Mouse (Mus musculus) stomach, embryonic 15.5 days (tissue): ENCODE data around the gene Gclm. TPM values are rescaled to one million over a fixed set of nuclear protein-coding genes. Genes with fewer than 3 reads are reported as not detected.
"Not testable (repeated sequence)": the region's sequence is repeated elsewhere in the genome, so short reads cannot be mapped to it uniquely, and the experiment has no call there.

Experiments used
- ATAC-seq: fragments of 200-750 bp; cut with Nextera tagmentation; 2 replicates; pipeline ENCODE4 v1.8.0; 2017; ENCODE audit warnings: low read depth, moderate number of reproducible peaks, moderate TSS enrichment; ENCODE audit not compliant: insufficient read depth, low FRiP score
- H3K27ac ChIP-seq: fragments of 300-500 bp; sonication (generic); 2 replicates; pipeline ENCODE4 v1.5.1; 2015; ENCODE audit warnings: mild to moderate bottlenecking, inconsistent platforms
- H3K27me3 ChIP-seq: fragments of 300-500 bp; sonication (generic); replicated peaks from 2 replicates; pipeline ENCODE4 v1.6.1; 2015; ENCODE audit warnings: inconsistent platforms
- H3K36me3 ChIP-seq: fragments of 300-500 bp; sonication (generic); 2 replicates; pipeline ENCODE4 v1.6.1; 2015; ENCODE audit warnings: inconsistent platforms
- H3K4me1 ChIP-seq: fragments of 300-500 bp; sonication (generic); 2 replicates; pipeline ENCODE4 v1.6.1; 2015; ENCODE audit warnings: inconsistent platforms
- H3K4me2 ChIP-seq: fragments of 300-500 bp; sonication (generic); 2 replicates; pipeline ENCODE4 v1.6.1; 2015; ENCODE audit warnings: mild to moderate bottlenecking, inconsistent platforms
- H3K4me3 ChIP-seq: fragments of 300-500 bp; sonication (generic); replicated peaks from 2 replicates; pipeline ENCODE4 v1.5.1; 2015; ENCODE audit warnings: inconsistent platforms
- H3K9ac ChIP-seq: fragments of 300-500 bp; sonication (generic); 2 replicates; pipeline ENCODE4 v1.6.1; 2015; ENCODE audit warnings: inconsistent platforms
- H3K9me3 ChIP-seq: fragments of 300-500 bp; sonication (generic); 2 replicates; pipeline ENCODE4 v1.6.1; 2016; ENCODE audit warnings: inconsistent platforms
- WGBS: fragments of 180-500 bp; shearing (Covaris S2); methylation state at CpG from one replicate; pipeline ENCODE4 v1.1.7; 2015; 5-methylcytosine and 5-hydroxymethylcytosine counted together
- polyA plus RNA-seq: library from polyadenylated mRNA; unstranded; fragments of >200 nt; fragmentation: Nextera tagmentation; extraction: Ambion mirVana; gene quantifications from 2 replicates; pipeline ENCODE4 v1.2.1, GENCODE M21; 2015

Gclm gene
- polyA plus RNA-seq, 1 experiment from 2014 or later = 119 TPM

GRCm38 (mm10) chr3:122244759-122245158 lies 598 bp upstream of the Gclm start:
- WGBS = 48% methylated on average over 6 of the region's 6 CpGs
- Histone ChIP-seq H3K9ac (no peak overlapping the region), H3K9me3 (no peaks in the 10 kb centered on the region), H3K27me3 (no peaks in the 10 kb centered on the region), H3K36me3 (no peaks in the 10 kb centered on the region), H3K27ac (peak overlapping the region; percentile 18; the same call in 1 of the 2 replicates), H3K4me2 (peak overlapping the region; percentile 82), H3K4me1 (peaks cover 17% of the 10 kb centered on the region; the same call in 1 of the 2 replicates), H3K4me3 (peak overlapping the region; percentile 93)
- ATAC-seq = no peak

DNA sequence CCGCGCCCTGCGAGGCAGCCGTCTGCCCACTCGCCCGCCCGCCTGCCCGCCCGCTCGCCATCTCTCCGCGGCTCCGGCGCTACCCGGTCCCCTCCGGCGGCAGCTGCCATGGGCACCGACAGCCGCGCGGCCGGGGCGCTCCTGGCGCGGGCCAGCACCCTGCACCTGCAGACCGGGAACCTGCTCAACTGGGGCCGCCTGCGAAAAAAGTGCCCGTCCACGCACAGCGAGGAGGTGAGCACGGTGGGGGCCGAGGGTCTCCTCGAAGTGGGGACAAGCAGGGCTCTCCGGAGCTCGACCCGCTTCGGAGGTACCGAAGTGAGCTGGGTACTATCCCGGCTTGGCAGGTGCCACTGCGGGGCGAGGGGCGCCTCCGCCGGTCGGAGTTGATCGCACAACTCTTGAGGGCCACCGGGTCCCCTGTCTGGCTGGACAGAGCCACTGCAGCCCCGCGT lies 548 bp downstream of the Gclm start:
- peak overlapping the region; percentile 82 for H3K9ac ChIP-seq
- H3K4me3 ChIP-seq = peak overlapping the region; percentile 93
- H3K27ac ChIP-seq = peak overlapping the region; percentile 92
- no peaks in the 10 kb centered on the region for H3K9me3 ChIP-seq
- H3K4me2 ChIP-seq = peak overlapping the region; percentile 82
- no peaks in the 10 kb centered on the region for H3K27me3 ChIP-seq
- no peaks in the 10 kb centered on the region for H3K36me3 ChIP-seq
- ATAC-seq = peak; percentile 10; the same call in 1 of the 2 replicates
- peaks cover 17% of the 10 kb centered on the region; the same call in 1 of the 2 replicates for H3K4me1 ChIP-seq
- under 1% methylated on average over 50 of the region's 50 CpGs for WGBS

DNA sequence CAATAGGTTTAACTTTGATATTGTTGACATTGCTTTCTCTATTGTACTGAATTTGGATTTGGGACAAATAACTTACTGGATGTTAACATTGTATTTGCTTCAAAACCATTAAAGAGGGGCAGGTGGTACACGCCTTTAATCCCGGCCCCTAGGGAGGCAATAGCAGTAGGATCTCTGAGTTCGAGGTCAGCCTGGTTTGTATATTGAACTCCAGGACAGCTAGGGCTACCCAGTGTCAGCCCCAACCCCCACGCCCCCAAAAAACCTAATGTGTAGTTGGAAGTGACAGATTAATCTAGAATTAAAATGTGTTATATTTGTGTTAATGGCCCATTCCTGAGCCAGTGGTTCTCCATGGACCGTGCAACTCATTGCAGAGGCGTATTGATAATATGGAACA lies 1.0 kb downstream of the Gclm start:
- no peaks in the 10 kb centered on the region for H3K27me3 ChIP-seq
- no peaks in the 10 kb centered on the region for H3K9me3 ChIP-seq
- H3K9ac ChIP-seq = peak overlapping the region; percentile 82
- peak overlapping the region; percentile 82 for H3K4me2 ChIP-seq
- H3K27ac ChIP-seq = 0 out of 2 replicates have a peak overlapping the region, but pooled peaks have one; percentile 92
- H3K4me3 ChIP-seq = peak overlapping the region; percentile 93
- no peaks in the 10 kb centered on the region for H3K36me3 ChIP-seq
- H3K4me1 ChIP-seq = peaks cover 17% of the 10 kb centered on the region; the same call in 1 of the 2 replicates
- WGBS = 33% methylated on average over 6 of the region's 6 CpGs
- no peak for ATAC-seq

DNA sequence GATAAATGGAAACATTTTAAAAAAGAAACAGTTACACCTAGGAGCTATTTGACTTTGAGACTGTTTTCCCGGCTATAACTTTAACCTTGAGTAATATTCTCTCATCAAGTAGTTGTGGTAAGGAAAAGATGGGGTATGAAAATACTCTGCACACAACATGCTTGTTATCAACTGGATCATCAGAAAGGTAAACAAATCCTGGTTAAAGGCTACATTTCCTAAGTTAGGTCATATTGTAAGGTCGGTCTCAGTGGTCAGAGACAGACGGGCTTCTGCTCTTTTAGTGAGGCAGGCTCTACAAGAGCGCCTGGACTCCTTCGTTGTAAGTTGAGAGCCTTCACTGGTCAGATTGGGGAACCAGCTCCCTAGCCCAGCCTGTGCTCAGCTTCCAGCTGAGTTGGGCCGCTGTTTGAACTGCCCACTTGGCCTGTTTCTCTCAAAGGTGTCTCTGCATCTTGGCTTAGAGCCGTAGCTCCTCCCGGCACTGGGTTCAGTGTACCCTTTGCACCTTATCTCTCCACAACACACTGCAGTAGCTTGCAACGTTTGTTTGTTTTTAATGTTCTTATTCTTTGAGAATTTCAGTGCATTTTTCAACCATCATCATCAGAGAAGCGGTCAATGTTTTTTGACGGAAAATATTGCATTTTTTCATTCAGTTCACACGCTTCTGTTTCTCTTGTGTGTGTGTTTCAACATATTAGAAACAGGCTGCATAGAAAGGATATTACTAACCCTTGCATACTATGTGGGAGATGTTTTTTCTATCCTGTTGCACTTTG lies 1.8 kb downstream of the Gclm start:
- ATAC-seq = 0 out of 2 replicates have a peak, but pooled peaks have one; percentile 25
- peak overlapping the region; percentile 93 for H3K4me3 ChIP-seq
- H3K27ac ChIP-seq = no peak overlapping the region; the same call in 1 of the 2 replicates
- H3K36me3 ChIP-seq = no peaks in the 10 kb centered on the region
- H3K4me1 ChIP-seq = peaks cover 17% of the 10 kb centered on the region; the same call in 1 of the 2 replicates
- H3K27me3 ChIP-seq = no peaks in the 10 kb centered on the region
- WGBS = 47% methylated on average over 12 of the region's 12 CpGs
- H3K4me2 ChIP-seq = peak overlapping the region; percentile 82
- no peaks in the 10 kb centered on the region for H3K9me3 ChIP-seq
- H3K9ac ChIP-seq = no peak overlapping the region

GRCm38 (mm10) chr3:122247768-122248100 lies 2.4 kb downstream of the Gclm start:
- Histone ChIP-seq H3K4me3 (no peak overlapping the region), H3K4me1 (peaks cover 17% of the 10 kb centered on the region; the same call in 1 of the 2 replicates), H3K4me2 (0 out of 2 replicates have a peak overlapping the region, but pooled peaks have one; percentile 82), H3K9ac (no peak overlapping the region), H3K27me3 (no peaks in the 10 kb centered on the region), H3K36me3 (no peaks in the 10 kb centered on the region), H3K9me3 (no peaks in the 10 kb centered on the region), H3K27ac (no peak overlapping the region)
- peak; percentile 33; the same call in 1 of the 2 replicates for ATAC-seq
- WGBS = 95% methylated on average over 2 of the region's 2 CpGs

DNA sequence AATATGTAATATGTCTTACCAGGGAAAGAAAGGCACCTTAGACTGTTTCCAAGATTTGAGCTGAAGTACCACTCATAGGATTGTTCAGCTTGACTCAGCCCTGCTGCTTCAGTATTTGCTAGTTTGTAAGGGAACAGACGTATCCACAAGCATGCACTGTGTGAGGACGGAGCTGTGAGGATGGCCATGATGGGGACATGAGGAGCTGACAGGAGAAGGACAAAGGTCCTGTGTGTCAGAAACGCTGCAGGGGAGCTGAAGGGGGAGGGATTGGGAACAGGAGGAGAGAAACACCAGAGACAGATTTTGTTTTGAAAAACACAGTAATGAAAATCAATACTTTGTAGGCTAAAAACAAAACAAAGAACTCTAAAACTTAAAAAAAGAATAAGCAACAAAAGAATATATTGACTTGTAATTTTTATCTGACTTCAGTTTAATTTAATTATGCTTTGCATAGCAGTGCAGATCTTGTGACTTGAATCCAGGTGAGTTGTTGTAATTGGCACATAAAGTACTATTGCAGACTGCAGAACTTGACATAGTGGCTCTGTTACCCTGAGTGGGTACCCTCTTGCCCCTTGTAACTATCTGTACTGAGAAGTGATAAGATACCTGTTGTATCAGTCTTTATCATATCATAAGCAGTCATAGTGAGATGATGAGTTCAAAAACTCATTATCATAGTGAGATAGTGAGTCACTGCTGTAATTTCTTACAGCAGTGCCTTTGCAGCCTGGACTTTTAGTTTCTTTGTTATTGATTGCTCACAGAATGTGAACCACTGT lies 7.3 kb downstream of the Gclm start:
- H3K9me3 ChIP-seq = no peaks in the 10 kb centered on the region
- no peaks in the 10 kb centered on the region for H3K27me3 ChIP-seq
- no peaks in the 10 kb centered on the region for H3K36me3 ChIP-seq
- no peak overlapping the region for H3K27ac ChIP-seq
- no peak for ATAC-seq
- H3K4me1 ChIP-seq = no peaks in the 10 kb centered on the region
- no peak overlapping the region for H3K9ac ChIP-seq
- WGBS = 64% methylated on average over 3 of the region's 3 CpGs
- H3K4me2 ChIP-seq = no peak overlapping the region
- H3K4me3 ChIP-seq = no peak overlapping the region

GRCm38 (mm10) chr3:122254050-122254449 lies 8.7 kb downstream of the Gclm start:
- not testable (repeated sequence) for H3K4me3 ChIP-seq, H3K27ac ChIP-seq, H3K36me3 ChIP-seq, H3K9me3 ChIP-seq, ATAC-seq, H3K4me1 ChIP-seq, H3K9ac ChIP-seq, H3K27me3 ChIP-seq, H3K4me2 ChIP-seq
- WGBS = 88% methylated on average over 7 of the region's 7 CpGs

GRCm38 (mm10) chr3:122269986-122270385 lies 24.6 kb downstream of the Gclm start:
- Histone ChIP-seq H3K9me3 (no peaks in the 10 kb centered on the region), H3K9ac (no peak overlapping the region), H3K4me3 (no peak overlapping the region), H3K4me1 (peaks cover 1% of the 10 kb centered on the region), H3K27me3 (no peaks in the 10 kb centered on the region), H3K36me3 (0 out of 2 replicates have a peak, but pooled peaks cover 7% of the 10 kb centered on the region), H3K4me2 (no peak overlapping the region), H3K27ac (no peak overlapping the region)
- 71% methylated on average over 5 of the region's 5 CpGs for WGBS
- no peak for ATAC-seq

DNA sequence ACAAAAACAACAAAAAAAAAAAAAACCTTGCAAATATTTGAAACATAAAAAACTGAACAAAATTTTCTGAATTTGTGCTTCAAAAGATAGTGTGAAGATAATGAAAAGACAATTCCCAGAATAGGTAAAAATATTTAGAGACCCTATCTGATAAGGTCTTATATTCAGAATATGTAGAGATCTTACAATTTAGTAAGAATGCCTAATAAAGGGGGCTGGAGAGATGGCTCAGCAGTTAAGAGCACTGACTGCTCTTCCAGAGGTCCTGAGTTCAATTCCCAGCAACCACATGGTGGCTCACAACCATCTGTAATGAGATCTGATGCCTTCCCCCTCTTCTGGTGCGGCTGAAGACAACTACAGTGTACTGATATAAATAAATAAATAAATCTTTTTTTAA lies 27.2 kb downstream of the Gclm start:
- not testable (repeated sequence) for ATAC-seq, H3K4me3 ChIP-seq
- WGBS = 75% methylated on average over 1 of the region's 1 CpGs

DNA sequence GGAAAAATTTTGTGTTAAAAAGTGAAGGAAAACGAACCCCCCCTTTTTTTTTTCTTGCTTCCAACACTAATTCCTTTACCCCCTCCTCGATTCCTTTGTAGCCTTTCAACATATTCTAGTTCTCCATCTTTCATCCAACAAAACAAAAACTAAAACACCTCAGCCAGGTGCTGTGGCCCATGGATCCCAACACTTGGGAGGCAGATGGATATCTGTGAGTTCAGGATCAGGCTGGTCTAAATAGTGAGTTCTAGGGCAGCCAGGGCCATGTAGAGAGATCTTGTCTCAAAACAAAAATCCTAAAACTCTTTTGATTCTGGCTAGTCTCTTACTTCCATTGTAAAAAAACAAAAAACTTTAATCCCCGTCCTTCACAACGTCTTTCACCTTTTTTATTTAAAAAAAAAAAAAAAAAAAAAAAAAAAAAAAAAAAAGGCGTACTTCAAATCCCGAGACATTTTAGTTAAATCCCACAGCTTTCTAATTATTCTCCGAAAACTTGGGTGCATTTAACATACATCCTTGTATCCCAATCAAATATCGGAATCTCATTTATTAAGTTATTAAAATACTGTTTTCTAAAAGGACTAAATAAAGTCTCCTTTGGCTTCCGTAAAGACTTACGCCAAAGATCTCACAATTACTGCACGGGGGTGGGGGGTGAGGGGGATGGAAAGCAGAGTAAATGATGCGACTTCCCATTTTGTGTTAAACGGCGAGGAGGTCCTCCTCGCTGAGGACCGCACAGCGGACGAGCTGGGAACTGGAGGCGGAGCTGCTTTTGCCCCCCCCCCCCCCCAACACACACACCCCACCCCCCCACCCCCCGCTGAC lies 28.3 kb downstream of the Gclm start:
- H3K4me1 ChIP-seq = peaks cover 29% of the 10 kb centered on the region
- H3K9me3 ChIP-seq = no peaks in the 10 kb centered on the region
- H3K4me3 ChIP-seq = peak overlapping the region; percentile 96
- no peak overlapping the region for H3K9ac ChIP-seq
- peak overlapping the region; percentile 66 for H3K4me2 ChIP-seq
- 9% methylated on average over 20 of the region's 20 CpGs for WGBS
- no peak overlapping the region for H3K27ac ChIP-seq
- ATAC-seq = no peak
- peaks cover 25% of the 10 kb centered on the region for H3K36me3 ChIP-seq
- no peaks in the 10 kb centered on the region for H3K27me3 ChIP-seq

More for the DNA sequence above, 27.2 kb downstream of the Gclm start:
- H3K9ac ChIP-seq, H3K4me2 ChIP-seq, H3K27ac ChIP-seq, H3K27me3 ChIP-seq, H3K9me3 ChIP-seq: not testable (repeated sequence)
- Histone ChIP-seq H3K4me1 (peaks cover 24% of the 10 kb centered on the region), H3K36me3 (peaks cover 19% of the 10 kb centered on the region; the same call in 1 of the 2 replicates)
